Mouse (Mus musculus): ENCODE measurements around the gene Fam118b.

Gene Fam118b

GRCm38 (mm10) chr9:35192983-35193542, 74.5 kb downstream of the Fam118b start:
- no peak for DNase-seq

DNA sequence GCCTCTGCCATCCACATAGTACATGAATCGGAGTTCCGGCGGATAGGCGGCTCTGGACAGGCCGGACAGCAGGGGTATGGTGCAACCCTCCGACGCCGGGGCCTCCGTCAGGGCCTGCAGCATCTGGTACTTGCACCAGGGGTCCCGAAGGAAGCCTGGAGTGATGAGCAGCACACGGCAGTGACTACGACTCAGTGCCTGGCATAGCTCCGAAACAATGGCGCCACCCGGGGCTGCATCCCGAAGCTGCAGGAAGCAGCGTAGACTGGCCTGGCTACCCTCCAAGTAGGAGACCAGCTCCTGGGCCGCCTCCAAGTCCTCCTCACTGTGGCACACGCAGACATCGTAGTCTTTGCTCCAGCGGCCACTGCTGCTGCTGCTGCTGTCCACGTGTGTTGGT, 78.9 kb downstream of the Fam118b start:
- DNase-seq = peak; percentile 67

- no peak for DNase-seq
Observed at GRCm38 (mm10) chr9:35187351-35187903, 80.2 kb downstream of the Fam118b start.

- no peak for DNase-seq
Observed at GRCm38 (mm10) chr9:35186430-35186829, 81.2 kb downstream of the Fam118b start.

GRCm38 (mm10) chr9:35183359-35183758, 84.2 kb downstream of the Fam118b start:
- DNase-seq = no peak

DNA sequence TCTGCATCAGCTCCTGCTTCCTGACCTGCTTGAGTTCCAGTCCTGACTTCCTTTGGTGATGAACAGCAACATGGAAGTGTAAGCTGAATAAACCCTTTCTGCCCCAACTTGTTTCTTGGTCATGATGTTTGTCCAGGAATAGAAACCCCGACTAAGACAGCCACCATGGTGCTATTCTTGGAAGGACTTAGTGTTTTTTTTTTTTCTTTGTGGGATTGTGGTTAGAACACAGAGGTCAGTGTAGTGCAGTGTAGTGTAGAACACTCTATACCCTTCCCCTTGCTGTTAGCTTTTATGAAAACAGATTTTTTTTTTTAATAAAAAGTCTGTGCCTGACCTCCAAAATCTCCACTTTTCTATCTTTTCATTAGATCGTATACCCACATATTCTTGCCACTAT, 84.8 kb downstream of the Fam118b start:
- no peak for DNase-seq

DNA sequence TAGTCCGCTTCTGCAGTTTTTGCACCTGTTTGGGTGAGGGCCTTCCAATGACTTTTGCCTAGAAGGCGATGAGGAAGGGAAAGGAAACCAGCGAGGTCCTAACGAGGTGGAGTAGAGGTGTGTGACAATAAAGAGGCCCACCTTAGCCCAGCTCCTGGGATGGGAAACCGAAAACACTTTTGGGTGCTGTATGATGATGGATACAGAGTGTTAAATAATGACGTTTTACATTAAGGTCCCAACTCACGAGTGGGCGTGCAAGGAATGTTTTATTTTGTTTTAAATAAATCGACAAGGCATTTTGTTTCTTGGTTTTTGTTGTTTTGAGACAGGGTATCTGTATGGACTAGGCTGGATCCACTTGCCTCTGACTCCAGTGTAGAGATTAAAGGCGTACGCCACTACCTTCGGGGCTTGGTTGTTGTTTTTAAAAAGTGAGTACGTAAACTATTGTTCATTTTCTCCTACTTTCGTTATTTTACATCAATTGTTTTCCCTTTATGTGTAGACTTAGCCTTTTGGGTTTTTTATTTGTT, 91.4 kb downstream of the Fam118b start:
- no peak for DNase-seq

GRCm38 (mm10) chr9:35175251-35176123, 92.1 kb downstream of the Fam118b start, which contains the start of gene Dcps:
Gene Dcps (minus strand): TSS chr9:35176061.
- peak; percentile 92 for DNase-seq

DNA sequence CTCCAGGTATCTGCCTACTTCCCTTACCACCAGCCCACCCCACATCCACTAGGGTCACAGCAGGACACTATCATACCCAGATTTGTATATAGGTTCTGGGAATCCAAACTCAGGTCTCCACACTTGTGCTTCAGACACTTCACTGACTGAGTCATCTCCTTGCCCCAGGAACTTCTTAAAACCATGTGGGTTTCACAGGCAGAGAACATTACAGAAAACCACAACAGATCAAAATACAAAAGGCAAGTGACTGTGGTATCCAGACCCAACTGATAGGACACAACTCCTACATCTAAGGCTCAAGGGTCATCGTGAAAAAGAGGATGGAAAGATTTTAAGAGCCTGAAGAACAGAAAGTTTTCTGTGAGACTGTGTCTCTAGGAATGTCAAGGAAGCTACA, 94.3 kb downstream of the Fam118b start:
- DNase-seq = no peak

GRCm38 (mm10) chr9:35170071-35170470, 97.5 kb downstream of the Fam118b start:
- no peak for DNase-seq
